Mouse (Mus musculus) lung, postnatal 25 days (tissue): ENCODE measurements at regions not wholly inside any gene's neighbourhood (a gene's known extent, or its start where the extent isn't known, plus 50 kb on each side); places are given as distances from the start of the nearest gene placed in this dataset.
"Not testable (repeated sequence)": the region's sequence is repeated elsewhere in the genome, so short reads cannot be mapped to it uniquely, and the experiment has no call there.

ENCODE experiments used
- DNase-seq: peaks from one replicate; pipeline ENCODE4 v3.0.0; 2022; ENCODE audit warnings: low spot score

DNA sequence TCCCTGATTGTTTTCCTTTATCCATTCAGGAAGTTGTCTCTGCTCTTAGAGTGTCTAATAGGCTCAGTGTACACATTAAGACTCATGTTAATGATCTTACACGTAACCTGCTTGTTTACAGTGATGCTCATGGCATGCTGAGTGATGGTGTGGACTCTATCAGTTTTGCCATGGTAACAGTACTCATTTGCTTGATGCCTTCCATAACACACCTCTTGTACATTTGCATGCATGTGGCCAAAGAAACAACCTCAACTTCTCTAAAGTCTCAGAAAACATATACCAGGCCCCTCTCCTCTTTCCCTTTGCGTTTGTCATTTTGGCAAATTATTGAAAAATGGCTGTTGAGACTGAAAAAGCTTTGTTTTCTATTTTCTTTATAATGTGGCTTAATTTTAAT is 155.0 kb downstream of the Ube2e3 start:
- DNase-seq = no peak

DNA sequence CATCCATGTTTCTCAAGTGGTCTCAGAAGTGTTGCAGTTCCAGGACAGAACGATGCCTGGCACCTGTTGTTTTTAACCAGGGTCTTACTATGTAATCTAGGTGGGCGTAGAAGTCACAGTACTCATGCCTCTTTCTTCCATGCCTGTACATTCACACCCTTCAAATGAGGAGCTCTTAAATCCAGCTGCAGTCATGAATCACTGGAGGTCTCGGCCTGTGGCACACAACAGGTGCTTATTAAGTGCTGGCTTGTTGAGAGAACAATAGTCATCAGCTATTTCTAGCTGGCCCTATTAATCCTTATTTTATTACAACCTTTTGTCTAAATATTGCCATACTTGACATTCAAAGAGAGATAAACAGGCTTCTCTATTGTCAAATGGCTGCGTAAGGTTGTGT is 157.8 kb downstream of the Ube2e3 start:
- DNase-seq = no peak

GRCm38 (mm10) chr2:79030990-79031389 is 163.1 kb downstream of the Ube2e3 start:
- no peak for DNase-seq

DNA sequence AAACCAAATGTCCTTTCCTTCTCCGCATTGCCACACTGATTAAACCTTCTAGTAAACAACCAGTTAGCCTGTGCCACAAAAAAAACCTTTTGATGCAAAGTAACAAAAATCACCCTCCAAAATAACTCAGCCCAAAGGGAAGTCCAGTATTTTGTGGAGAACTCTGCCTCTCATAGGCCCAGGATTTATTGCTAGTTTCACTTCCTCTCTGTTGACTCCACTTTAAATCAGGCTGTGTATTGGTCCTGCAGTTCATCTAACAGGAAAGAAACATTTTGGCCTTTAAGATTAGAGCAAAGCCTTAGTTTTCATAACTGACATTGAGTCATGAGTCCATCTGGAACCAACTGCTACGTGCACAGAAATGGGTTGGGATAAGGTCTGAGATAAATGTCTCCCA is 168.4 kb downstream of the Ube2e3 start:
- peak; percentile 18 for DNase-seq

- DNase-seq = no peak
Observed at GRCm38 (mm10) chr2:79038624-79039023, 170.7 kb downstream of the Ube2e3 start.

DNA sequence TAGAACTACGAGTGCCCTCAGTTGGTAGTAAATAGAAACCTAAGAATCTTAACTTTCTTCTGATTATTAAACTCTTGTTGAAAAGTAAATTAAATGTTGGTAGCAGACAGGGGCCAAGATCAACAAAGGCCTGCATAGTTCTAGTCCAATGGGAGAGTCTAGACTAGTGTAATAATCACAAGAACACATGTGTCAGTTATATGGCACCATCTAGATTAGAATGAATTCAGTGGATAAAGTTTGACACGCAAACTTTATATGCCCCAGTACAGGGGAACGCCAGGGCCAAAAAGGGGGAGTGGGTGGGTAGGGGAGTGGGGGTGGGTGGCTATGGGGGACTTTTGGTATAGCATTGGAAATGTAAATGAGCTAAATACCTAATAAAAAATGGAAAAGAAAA is 176.9 kb downstream of the Ube2e3 start:
- DNase-seq = not testable (repeated sequence)

DNA sequence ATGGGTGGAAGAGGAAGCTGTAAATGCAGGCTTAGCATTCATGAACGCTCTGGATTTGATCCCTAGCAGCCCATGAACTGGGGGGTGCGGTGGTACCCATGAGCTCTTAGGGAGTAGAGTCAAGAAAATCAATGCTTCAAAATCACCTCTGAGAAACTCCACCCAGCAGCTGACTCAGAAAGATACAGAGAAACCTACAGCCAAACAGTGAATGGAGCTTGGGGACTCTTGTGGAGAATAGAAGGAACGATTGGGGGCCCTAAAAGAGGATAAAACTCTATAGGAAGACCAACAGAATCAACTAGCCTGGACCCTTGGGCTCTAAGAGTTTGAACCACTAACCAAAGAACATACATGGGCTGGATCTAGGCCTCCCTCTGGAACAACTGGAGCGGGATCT is 177.6 kb downstream of the Ube2e3 start:
- no peak for DNase-seq

DNA sequence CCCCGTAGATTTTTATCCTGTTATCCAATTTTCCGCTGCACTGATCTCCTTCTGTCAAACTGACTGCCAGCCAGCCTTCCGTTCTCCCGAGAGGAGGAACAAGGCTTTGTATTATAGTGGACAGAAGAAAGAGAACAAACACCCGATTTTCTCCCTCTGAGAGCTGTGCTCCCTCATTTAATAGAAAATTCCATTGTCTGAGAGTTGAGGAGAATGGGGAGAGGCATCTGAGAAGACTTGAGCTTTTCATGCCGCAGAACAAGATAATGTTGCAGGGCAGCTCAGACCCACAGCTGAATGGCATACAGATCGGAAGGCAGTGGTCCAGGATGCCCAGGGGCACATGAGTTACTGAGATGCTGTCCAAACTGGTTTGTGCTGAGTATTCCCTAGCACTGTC is 180.1 kb downstream of the Ube2e3 start:
- DNase-seq = no peak

- no peak for DNase-seq
Observed at GRCm38 (mm10) chr2:79048777-79049537, 181.0 kb downstream of the Ube2e3 start.

GRCm38 (mm10) chr2:79050495-79051046 is 182.6 kb downstream of the Ube2e3 start:
- no peak for DNase-seq

DNA sequence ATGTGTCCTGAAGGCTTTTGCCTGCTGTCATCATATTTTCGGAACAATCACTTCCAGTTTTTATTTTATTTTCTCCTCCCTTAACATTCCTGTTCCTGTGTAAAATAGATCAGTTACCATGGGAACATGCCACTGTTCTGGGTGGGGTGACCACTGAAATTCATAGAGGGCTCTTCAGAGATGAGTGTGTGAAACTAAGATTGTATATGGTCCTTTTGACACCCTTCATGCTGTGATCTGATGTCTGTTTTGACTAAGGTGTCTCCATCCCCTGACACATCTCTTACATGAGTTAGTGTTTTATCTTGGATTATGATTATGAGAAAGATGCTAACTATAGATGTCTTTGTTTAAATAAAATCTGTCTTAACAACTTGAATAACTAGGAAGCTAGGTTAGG is 184.3 kb downstream of the Ube2e3 start:
- no peak for DNase-seq

- DNase-seq = peak; percentile 42
Observed at GRCm38 (mm10) chr2:79056138-79056537, 188.2 kb downstream of the Ube2e3 start.

DNA sequence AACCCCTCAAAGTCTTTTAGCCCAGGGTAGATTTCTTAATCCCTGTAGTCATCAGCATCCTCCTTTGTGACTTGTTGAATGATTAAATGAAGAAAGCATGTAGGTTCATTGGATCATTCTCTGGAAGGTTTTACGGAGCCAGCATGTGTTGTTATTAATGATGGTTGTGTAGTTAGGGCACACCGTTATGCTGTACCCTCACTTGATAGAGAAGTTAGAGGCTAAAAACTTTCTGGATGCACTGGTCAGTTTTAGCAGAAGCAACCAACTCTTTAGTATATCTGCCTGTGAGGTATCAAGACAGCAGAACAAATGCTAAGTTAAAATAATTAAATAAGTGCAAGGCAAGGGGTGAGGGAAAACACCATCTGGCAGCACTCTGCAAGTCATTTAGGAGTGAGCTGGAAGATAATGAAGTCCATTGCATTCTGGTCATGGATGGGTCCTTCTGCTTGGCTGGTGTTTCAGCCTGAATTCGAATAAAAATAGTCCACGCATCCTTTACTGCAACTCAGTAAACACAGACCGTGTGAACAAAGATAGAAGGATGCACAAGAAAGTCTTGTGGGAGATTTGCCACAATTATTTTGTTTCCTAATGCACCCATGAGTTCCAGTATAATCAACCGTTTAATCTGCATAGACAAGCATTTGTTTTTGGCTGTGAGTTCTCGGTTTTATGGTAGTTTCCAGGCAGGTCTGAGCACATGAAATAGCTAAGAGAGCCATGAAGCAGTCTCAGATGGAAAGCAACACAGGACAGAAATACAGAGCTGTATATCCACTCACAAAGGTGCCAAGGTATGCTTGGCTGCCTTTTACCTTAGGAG is 191.4 kb downstream of the Ube2e3 start:
- no peak for DNase-seq

DNA sequence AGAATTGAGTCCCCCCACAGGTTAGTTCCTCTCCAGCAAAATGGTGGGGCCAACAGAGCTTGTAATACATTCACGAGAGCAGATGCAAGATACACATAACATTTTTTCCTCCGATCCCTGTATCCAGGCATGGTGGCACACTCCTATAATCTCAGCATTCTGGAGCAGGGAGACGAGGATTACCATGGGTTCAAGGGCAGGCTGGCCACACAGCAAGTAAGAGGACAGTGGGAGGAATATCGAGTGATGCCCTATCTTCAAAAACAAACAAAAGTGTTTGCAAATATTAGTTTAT is 192.0 kb downstream of the Ube2e3 start:
- DNase-seq = no peak

GRCm38 (mm10) chr2:79060320-79060719 is 192.4 kb downstream of the Ube2e3 start:
- no peak for DNase-seq

DNA sequence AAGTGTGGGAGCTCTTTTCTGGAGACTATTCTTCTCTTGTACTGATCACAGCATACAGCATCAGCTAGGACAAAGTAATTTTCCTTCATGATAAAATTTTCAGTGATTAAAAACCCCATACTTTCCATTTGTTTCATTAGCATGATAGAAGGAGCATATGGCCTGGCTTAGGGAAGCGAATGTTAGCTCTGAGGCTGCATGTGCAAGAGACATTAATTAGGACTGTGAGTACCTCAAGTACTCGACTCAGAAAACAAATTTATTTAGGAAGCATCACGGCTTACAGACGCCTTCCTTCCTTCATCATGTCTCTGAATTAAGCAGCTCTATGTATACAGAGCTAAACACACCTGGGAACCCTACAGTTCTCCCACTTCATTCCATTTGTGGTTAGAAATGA is 193.6 kb upstream of the Itga4 start:
- no peak for DNase-seq

GRCm38 (mm10) chr2:79062196-79062636 is 193.0 kb upstream of the Itga4 start:
- DNase-seq = no peak

GRCm38 (mm10) chr2:79063641-79064040 is 191.6 kb upstream of the Itga4 start:
- no peak for DNase-seq

DNA sequence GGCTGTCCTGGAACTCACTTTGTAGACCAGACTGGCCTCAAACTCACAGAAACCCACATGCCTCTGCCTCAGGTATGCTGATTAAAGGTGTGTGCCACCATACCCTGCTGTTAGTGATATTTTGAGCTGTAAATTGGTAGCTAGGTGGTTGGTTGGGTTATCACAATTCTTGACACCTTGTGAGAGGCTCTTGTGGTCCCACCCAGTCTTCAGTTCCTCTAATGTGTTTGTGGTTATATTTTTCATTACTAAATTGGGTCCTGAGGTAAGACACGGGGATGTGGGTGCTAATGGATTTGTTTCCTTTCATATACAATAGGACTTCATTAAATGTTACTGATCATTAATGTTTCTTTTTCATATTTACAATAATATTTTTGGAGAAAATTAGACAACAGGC is 189.9 kb upstream of the Itga4 start:
- DNase-seq = no peak

DNA sequence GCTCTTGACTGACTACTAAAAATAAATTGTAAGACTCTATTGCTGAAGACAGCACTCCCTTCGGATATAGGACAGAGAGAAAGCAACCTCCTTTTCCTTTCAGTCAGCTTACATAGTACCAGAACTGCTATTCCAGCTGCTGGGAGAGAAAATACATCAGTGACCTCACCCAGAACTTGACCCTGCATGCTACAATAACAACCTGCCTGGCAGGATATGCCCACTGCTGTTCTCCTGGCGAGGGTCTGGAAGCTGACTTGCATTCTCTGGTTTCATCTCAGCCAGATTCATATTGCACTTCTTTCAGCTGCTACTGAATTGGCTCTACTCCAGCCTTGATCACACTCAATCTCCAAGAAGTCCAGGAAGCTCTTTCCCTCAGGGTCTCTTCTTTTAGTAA is 179.1 kb upstream of the Itga4 start:
- no peak for DNase-seq

GRCm38 (mm10) chr2:79078836-79079394 is 176.3 kb upstream of the Itga4 start:
- no peak for DNase-seq

- no peak for DNase-seq
Observed at GRCm38 (mm10) chr2:79081769-79082168, 173.5 kb upstream of the Itga4 start.

GRCm38 (mm10) chr2:79086280-79086679 is 168.9 kb upstream of the Itga4 start:
- no peak for DNase-seq
